Mouse (Mus musculus): ENCODE results near the gene Acat3.
"Not testable (repeated sequence)": the region's sequence is repeated elsewhere in the genome, so short reads cannot be mapped to it uniquely, and the experiment has no call there.

Gene Acat3

DNA sequence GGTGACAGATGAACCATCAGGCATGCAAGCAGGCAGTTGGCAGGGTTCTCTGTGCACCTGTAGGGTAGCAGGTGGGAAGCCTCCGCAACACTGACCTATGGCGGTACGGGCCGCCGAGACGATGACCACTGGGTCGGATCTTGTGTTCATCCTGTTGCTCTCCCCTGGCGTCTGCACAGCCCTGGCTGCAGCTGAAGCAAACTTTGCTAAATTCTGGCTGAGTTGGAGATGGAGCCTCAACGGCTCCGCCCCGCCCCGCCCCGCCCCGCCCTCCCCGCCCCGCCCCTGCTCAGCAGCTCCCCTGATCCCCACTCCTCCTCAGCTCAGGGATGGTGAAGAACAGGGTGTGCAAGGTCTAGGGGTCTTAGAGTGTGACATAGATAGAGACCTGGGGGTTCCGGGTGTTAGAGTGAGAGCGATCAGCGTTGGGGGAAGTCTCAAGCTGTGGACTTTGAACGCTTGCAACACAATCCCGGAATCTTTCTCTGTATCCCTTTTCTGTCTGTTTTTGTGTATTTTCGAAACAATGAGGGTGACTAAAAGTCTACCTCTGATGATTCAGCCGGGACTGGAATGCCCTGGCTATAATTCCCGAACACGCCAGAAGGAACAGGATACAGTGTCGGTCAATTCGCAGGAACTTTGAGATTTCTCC, at the start of gene Acat3:
Acat3 (minus strand) TSS at position 450 of the 655 bp plus-strand sequence.
- DNase-seq (ENCODE audit: low spot score in 2 of 2): no peak

DNA sequence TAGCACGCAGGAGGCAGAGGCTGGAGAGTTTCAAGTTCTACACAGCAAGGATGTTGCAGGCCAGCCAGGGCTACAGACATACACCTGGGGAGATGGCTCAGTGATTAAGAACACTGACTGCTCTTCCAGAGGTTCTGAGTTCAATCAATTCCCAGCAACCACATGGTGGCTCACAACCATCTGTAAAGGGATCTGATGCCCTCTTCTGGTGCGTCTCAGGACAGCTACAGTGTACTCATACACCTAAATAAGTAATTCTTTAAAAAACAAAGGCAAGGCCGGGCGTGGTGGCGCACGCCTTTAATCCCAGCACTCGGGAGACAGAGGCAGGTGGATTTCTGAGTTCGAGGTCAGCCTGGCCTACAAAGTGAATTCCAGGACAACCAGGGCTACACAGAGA, 47.7 kb upstream of the Acat3 start:
- DNase-seq (ENCODE audit: low spot score in 2 of 2): not testable (repeated sequence)

DNA sequence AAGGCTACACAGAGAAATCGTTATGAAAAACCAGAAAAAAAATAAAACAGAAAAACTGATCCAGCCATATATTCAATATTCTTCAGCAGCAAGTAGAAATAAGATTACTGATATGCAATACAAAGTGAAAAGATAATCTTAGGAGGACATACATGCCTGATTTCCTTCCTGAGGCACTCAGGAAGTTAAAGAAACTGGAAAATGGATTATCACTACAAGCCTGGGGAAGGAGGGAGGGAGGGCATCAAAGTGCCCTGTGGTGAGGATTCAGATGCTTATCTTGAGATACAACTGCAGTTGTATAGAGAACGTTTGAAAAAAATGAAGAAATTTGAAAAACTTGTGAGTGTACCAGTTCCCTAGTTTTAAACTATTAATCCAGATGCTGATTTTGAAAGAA, 43.6 kb upstream of the Acat3 start:
- DNase-seq (ENCODE audit: low spot score in 2 of 2): no peak

DNA sequence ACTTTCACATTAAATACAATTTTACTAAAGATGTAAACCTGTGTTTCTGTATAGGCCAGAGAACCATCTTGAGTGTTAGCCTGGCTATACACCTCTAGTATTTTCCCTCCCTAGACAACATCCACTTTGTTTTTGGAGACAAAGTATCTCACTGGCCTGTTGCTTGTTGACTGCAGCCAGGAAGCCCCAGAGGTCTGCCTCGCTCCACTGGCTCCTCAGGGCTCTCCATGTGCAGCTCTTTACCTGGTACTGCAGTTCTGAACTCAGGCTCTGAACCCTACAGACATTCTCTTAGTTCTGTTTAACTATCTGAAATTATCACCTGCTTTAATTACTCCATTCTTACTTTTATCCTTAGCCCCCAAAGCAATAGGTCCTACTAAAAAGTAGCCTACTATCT, 38.1 kb upstream of the Acat3 start:
- no peak for DNase-seq (ENCODE audit: low spot score in 2 of 2)

DNA sequence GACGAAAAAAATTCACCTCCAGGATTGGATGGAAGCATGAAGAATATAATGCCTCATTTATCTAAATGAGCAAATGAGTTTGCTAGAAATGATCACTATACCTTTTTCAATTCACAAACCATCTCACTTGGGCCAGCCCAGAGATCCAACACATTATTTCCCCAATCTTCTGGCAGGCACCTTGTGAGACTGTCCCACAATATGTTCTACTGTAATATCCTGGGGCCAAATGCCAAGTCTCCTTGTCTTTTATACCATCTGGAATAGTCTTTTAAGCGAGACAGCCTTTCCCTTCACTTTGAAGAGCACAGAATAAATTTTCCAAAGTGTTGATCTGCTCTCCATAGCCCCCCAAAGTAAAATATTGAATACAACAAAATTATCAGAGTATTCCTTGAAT, 33.5 kb upstream of the Acat3 start:
- no peak for DNase-seq (ENCODE audit: low spot score in 2 of 2)

DNA sequence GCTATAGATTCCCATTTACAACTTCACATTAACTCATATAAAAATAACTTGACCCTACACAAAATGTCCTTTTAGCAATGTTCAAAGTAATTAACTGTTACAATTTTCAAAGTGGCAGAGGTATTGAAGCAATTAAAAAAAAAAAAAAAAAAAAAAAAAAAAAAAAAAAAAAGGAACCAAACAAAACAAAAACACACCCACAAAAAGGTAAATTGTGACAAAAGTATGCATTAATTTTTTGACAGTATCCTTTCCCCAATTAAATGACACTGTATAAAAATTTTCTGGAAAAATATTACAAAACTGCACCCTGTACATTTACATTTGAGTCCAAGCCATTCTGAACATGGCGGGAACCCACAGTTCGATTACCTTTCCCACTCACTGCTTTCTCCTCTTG, 26.8 kb upstream of the Acat3 start:
- DNase-seq (ENCODE audit: low spot score in 2 of 2): no peak

DNA sequence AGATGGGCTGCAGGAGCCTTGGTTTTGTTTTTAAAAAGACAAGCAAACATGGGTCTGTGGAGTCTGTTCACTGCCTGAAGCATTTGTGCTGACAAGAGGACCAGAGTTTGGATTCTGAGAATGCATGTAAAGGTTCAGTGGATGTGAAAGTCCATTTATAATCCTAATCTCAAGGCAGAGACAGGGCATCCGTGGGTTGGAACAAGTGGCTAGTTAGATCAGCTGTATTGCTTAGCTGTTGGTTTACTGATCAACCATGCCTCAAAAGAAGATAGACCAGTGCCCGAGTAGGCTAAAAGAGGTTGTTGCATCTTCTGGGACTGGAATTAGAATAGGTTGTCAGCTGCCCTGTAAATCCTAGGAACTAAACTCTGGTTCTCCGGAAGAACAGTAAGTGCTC, 23.1 kb upstream of the Acat3 start:
- no peak for DNase-seq (ENCODE audit: low spot score in 2 of 2)

DNA sequence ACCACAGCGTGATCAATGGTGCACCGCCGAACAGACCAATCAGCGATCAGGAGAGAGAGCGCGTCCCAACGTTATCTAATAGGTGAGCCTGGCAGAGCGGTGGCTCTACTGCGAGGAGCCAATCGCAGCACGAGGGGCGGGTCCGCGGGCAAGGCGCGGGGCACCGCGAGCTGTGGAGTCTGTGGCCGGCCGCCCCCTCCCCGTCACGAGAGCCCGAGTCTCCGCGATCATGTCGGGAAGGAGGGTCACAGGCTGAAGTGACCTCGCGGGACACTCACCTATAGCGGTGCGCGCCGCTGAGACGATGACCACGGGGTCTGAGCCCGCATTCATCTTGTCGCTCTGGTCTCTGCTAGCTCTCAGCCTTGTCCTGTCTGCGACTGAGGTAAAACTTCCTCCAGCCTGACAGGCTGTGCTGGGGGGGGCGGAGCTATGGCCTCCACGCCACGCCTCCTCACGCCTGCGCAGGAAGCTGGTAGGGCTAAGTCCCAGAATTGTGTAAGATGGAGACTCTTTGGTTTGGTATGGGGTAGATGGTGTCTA, 20.0 kb upstream of the Acat3 start, which contains the start of gene Acat2:
Acat2 (minus strand) TSS at position 417 of the 543 bp plus-strand sequence.
- peak; percentile 94 to 96 for DNase-seq (ENCODE audit: low spot score in 2 of 2)

DNA sequence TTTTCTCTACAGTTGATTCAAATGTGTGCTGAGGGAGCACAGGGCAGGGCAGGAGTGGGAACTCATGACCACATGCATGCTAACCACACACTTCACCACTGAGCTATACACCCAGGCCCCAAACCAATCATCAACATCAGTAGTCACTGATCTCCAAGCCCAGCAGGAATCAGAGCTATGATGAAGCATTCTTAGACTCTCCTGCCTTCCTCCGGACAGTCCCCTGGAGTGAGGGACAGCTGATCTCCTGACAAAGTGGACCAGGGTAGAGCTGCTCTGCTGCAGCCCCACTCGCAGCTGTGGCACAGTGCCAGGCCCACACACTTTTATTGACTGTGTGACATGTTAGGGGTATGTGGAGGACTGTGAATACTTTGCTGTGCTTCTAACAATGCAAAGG, 19.0 kb upstream of the Acat3 start:
- not testable (repeated sequence) for DNase-seq (ENCODE audit: low spot score in 2 of 2)

DNA sequence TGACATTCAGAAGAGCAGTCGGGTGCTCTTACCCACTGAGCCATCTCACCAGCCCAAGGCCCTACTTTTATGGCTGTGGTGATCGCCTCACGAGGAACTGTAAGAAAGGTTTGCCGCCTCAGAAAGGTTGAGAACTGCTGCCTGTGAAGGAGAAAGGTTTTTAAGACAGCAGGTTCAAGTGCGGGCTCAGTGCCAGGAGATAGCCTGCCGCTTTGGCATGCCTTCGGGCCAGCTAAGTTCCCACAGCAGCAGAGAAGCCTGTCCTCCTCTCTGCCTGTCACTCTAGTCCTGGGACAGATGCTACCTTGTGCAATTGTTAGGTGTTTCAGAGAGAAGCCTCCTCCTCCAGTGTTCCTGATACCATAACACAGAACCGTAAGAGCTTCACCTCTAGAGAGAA, 16.3 kb upstream of the Acat3 start:
- DNase-seq (ENCODE audit: low spot score in 2 of 2): no peak

DNA sequence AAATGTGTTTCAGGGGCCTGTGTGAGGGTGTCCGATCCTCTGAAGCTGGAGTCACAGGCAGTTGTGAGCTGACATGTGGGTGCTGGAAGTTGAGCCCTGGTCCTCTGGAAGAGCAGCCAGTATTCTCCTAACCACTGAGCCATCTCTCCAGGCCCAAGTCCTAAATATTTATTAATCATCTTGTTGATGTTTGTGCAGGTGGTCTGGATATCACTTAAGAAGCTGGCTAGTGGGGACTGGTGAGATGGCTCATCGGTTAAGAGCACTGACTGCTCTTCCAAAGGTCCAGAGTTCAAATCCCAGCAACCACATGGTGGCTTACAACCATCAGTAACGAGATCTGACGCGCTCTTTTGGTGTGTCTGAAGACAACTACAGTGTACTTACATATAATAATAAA, 9.3 kb upstream of the Acat3 start:
- DNase-seq (ENCODE audit: low spot score in 2 of 2): no peak

DNA sequence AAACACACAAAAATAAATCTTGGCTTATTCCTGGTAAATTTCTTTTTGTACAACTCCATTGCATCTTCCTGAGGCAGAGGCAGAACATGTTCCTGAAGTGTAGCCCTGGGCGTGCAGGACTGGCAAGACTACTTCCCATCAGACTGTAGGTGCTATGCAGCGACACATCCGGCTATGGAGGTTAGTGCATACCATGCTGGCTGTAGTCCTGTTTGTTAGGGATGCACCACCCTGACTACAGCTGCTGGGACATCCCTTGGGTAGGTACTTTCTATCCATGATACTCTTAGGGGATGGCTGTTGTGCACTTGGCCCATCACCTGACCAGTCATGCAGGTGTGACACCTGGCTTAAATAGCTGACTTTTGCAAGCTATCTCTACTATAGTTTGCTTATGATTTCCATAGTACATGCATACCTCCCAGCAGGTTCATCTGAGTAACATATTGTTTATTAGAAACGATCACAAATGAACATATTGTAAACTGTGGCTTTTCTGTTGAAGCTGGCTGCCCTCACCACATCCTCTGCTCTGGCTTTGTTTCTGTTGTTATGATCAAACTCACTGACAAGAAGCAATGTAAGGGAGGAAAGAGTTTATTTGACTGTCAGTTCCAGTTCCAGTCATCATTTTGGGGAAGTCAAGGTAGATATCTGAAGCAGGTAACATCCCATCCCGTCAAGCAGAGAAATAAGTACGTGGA, 2.2 kb upstream of the Acat3 start:
- no peak for DNase-seq (ENCODE audit: low spot score in 2 of 2)

DNA sequence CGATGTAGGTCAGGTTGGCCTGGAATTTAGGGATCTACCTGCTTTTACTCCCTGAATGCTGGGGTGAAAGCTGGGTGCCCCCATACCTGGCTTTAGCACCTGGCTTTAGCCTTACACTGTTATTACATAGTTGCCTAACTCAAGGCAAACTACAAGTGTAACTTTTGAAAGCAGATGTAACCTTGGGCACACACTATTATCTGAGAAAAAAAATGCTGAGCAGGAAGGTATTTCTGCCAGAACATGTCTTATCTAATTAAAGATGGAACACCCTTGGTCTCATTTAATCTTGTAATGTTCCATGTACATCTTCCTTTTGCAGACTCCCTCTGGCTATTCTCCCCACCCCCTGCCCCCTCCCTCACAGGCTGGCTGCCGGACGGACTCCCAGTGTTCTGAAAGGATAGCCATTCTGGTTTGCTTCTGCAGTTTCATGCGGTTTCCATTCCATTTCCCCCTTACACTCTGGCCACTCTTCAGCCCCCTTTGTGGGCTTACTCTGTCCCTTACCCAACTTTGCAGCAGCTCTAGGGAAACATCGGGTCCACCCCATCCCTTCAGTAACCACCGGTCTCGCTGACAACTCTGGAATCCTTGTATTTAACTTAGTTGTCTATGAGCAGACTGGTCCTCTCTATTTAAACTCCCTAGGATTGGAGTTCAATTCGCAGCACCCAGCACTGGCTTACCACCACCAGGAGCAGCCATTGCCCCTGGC, 1.3 kb upstream of the Acat3 start:
- DNase-seq (ENCODE audit: low spot score in 2 of 2): no peak

DNA sequence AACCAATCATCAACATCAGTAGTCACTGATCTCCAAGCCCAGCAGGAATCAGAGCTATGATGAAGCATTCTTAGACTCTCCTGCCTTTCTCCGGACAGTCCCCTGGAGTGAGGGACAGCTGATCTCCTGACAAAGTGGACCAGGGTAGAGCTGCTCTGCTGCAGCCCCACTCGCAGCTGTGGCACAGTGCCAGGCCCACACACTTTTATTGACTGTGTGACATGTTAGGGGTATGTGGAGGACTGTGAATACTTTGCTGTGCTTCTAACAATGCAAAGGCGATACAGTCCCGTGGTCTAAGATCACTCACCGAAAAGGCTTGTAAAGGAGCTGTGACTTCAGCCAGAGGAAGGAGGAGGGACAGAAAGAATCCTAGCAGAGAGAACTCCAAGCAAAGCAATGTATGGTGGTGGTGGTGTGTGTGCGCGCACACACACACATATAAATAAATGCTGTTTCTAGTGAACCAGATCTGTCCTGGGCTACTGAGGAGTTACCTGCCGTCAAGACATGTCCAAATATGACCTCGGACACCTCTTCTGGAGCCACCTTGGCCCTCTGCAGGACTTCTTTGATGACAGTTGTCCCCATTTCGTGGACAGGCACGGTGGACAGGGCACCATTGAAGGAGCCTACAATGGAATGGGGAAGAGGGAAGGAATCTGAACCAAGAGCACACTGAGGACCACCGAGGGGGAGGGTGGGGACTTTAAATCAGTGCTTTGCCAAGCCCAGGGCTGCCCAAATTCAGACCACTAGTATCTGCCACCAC, 837 bp downstream of the Acat3 start:
- not testable (repeated sequence) for DNase-seq (ENCODE audit: low spot score in 2 of 2)

DNA sequence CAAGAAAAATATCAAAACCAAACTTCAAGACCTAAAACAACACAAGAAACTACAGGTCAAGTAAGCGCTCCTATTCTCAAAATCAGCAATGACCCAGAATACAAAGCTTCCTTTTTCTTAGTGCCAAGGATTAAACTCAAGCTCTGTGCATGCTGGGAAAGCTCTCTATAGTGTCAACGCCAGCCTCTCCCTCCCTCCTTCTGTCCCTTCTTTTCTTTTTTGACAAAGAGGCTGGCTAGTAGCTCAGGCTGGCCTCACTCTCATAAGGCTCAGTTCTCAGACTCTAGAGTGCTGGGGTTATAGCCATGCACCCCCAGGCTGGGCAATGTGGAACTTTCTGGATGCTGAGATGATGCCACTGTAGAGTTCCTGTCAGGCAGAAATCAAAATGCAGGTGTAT, 2.3 kb downstream of the Acat3 start:
- DNase-seq (ENCODE audit: low spot score in 2 of 2): no peak

DNA sequence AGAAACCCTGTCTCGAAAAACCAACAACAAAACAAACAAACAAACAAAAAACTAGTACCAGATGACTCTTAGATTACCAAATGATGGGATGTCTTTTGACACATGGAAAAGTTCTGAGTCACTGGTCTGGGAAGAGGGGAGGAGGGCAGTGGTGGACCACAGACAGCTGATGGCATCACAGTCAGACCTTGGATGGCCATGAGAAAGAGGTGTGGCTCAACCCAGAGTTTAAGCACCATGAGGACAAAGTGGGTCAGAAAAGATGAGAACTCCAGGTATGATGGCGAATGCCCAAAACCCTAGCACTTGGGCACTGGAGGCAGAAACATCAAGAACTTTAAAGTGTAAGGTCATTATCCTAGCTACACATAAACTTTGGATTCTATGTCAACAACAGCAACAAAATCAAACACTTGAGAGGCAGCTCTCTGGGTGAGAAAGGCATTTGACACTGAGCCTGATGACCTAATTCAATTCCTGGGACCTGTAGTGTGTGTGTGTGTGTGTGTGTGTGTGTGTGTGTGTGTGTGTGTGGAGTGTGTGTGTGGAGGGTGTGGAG, 2.9 kb downstream of the Acat3 start:
- no peak for DNase-seq (ENCODE audit: low spot score in 2 of 2)

DNA sequence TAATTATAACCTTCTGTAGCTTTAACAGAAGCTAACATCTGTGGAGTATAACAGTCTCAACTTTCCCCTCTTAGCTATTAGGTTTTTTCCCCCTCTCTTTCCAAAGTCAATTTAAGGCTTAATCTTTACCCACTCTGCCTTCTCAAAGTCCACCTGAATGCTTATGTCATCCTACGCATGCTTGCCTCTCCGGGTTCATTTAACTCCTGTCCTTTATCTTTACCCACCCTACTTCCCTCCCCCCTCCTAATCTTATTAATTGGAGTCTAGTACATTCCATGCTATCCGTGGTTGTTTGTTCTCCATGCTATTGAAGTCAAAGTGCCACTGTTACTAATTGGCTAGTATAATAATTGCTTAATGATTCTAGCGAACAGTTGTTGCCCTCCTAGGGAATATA, 4.7 kb downstream of the Acat3 start:
- no peak for DNase-seq (ENCODE audit: low spot score in 2 of 2)

DNA sequence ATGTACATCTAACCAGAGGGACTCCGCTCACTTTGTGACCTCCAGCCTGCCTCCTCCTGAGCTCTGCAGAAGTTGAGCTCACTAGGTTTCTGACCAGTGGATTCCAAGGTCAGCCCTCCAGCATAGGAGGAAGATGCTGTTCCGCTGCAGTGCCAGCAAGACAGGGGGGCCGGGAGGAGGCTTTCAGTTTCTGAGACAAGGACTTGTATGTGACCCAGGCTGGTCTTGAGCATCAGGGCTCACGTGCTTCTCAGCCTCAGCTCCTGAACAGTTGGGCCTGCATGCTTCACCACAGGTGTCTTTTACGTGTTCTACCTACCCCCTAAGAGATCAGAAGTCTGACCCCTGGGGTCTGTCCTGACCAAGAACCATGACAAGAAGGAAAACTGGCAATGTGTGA, 8.8 kb downstream of the Acat3 start:
- not testable (repeated sequence) for DNase-seq (ENCODE audit: low spot score in 2 of 2)

DNA sequence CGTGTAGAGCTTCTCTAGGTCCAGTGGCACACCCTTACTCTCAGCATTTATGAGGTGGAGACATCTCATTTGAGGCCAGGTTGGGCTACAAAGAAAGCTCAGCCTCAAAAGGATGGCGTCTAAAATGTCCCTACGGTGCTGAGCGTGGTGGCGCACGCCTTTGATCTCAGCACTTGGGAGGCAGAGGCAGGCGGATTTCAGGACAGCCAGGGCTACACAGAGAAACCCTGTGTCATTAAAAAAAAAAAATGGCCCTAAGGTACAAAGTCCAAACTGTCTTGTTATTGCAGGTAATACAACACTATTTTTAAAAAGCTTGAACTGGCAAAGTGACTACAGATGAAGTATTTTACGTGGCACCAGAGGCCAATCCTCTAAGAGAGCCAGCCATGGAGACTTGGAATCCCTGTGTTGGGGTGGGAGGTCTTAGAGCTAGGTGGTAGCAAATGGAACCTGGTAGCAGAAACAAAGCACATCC, 14.7 kb downstream of the Acat3 start:
- DNase-seq (ENCODE audit: low spot score in 2 of 2): no peak

DNA sequence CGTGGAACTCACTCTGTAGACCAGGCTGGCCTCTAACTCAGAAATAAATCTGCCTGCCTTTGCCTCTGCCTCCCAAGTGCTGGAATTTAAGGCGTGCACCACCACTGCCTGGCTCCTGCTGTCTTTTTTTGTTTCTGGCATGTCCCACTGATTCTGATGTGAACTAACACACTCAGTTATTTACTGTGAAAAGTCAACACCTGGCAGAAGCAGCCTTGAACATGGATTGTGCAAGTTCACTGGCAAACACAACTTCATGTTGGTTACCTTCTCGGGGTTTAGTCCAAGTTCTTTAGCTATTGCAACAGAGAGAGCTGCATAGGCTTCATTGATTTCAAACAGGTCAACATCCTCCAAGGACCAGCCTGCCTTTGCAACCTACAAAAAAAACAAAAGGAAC, 15.4 kb downstream of the Acat3 start:
- no peak for DNase-seq (ENCODE audit: low spot score in 2 of 2)

DNA sequence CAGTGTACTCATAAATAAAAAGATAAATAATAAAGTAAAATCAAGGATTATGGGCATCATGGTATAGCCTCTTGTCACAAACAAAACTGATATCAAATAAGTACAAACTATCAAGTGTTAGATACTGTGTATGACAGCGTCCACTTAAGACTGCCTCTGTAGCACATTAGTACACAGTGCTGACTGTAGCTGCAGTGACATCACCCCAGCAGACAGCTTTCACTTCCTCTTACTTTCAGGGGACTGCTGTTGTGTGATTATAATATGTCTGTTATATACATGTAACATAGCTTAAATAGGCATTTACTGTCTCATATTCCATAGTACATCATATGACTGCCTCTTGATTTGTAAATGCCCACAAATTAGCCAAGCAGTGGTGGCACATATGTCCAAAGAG, 19.3 kb downstream of the Acat3 start:
- no peak for DNase-seq (ENCODE audit: low spot score in 2 of 2)
